ENCODE assay signal across 10 mouse cellular contexts in genomic region chr9:62222481-62222880, GRCm38 (mm10). TPM values are rescaled to one million over a fixed set of nuclear protein-coding genes. Genes with fewer than 3 reads are reported as not detected.
DNase-seq lines count a peak whose midpoint lies in the region; TF ChIP-seq lines count a peak whose summit lies in the region.
"Had no signal": no experiment of that assay in that cellular context is flagged by ENCODE, and none has a peak within 500 bp of the region (broad histone marks: within the 10 kb centered on the region; RNA-seq: fewer than 3 reads in every experiment).

No protein-coding gene starts in this region.

- no peak overlapping the region for H3K4me3 ChIP-seq in left cerebral cortex, adult 2 months
- H3K4me3 ChIP-seq: megakaryocyte, embryonic 14.5 days had no signal

- TF ChIP-seq CTCF in left cerebral cortex, adult 2 months (IDR thresholded peaks at IDR 0.05), result no peak

- peak; percentile 11 for DNase-seq in adrenal gland, postnatal 10 days
- DNase-seq in adrenal gland, postnatal 36 days, result no peak
- DNase-seq in 416B (ENCODE audit: low read depth) (peak; percentile 59), adipocyte (ENCODE audit: low spot score) (no peak)
- peak; percentile 74 to 77 for DNase-seq in cerebellum, postnatal 36 days
- DNase-seq in left cerebral cortex, adult 2 months (ENCODE audit: extremely low spot score in 1 of 2, low spot score in 2 of 2), result peak in 1 of 2 experiments; percentile 45
- no peak for DNase-seq in kidney, adult 18-20 months
- no peak for DNase-seq in urinary bladder, postnatal 36 days (ENCODE audit: low spot score in 2 of 2)
- DNase-seq: kidney, adult 9 months had no signal

- peak overlapping the region; percentile 30; the same call in 1 of the 2 replicates for H3K27ac ChIP-seq in left cerebral cortex, adult 2 months

- intact Hi-C loops in left cerebral cortex, adult 2 months (cut with DNase I), result loop anchor here (5.0 kb wide), 1 partner anchor 85 kb away; no protein-coding TSS in a partner anchor

RNA-seq across cellular contexts. Expression of gene Spesp1, which starts 59.5 kb away (rescaled TPM):
- total RNA-seq in adrenal gland, postnatal 10 days (2021), result not detected
- not detected for total RNA-seq in adrenal gland, postnatal 36 days (2021)
- total RNA-seq in left cerebral cortex, adult 2 months (2021), result under 1 TPM in 1 of 2 experiments, not detected in 1; 0.14 TPM

Comparison
In these comparisons a context has a peak if more than half of its experiments do, and no peak if none do; other contexts are left out.
1. DNase-seq: peak in adrenal gland, postnatal 10 days (single experiment), 416B (single experiment) and cerebellum, postnatal 36 days (2 of 2); none in adrenal gland, postnatal 36 days (0 of 2), adipocyte (single experiment), kidney, adult 18-20 months (single experiment) and urinary bladder, postnatal 36 days (0 of 2).